Mouse (Mus musculus): ENCODE data around the gene Rasgrp3. TPM values are rescaled to one million over a fixed set of nuclear protein-coding genes. Genes with fewer than 3 reads are reported as not detected.

Gene Rasgrp3
- polyA plus RNA-seq, 1 experiment, result 0.46 TPM

- H3K4me2 ChIP-seq (ENCODE audit: low read depth), result no peak overlapping the region
- H3ac ChIP-seq (ENCODE audit: control insufficient read depth, insufficient read length), result no peak overlapping the region
- no peak overlapping the region for H3K4me3 ChIP-seq
- no peaks in the 10 kb centered on the region for H3K27me3 ChIP-seq (ENCODE audit: control insufficient read depth, insufficient read depth, insufficient read length)
- no peaks in the 10 kb centered on the region for H3K79me2 ChIP-seq (ENCODE audit: control insufficient read depth, insufficient read depth)
- TF ChIP-seq TCF3 (IDR thresholded peaks at IDR 0.05; ENCODE audit: insufficient read length, low read depth) (no peak), MYOG (IDR thresholded peaks at IDR 0.05; ENCODE audit: control insufficient read depth in 1 of 3, insufficient read depth in 1 of 3, insufficient read length in 2 of 3, low read depth in 2 of 3) (peak in 1 of 3 experiments; percentile 53), MYOD1 (IDR thresholded peaks at IDR 0.05; ENCODE audit: control insufficient read depth in 1 of 3, insufficient read length in 2 of 3, low read depth in 2 of 3) (peak in 1 of 3 experiments; percentile 41)
- H3K36me3 ChIP-seq (ENCODE audit: control insufficient read depth, insufficient read depth), result no peaks in the 10 kb centered on the region
Observed at GRCm38 (mm10) chr17:75470885-75471610, 35.4 kb downstream of the Rasgrp3 start.

GRCm38 (mm10) chr17:75471644-75472253 lies 36.1 kb downstream of the Rasgrp3 start:
- Histone ChIP-seq H3K79me2 (ENCODE audit: control insufficient read depth, insufficient read depth) (no peaks in the 10 kb centered on the region), H3K4me3 (no peak overlapping the region), H3K27me3 (ENCODE audit: control insufficient read depth, insufficient read depth, insufficient read length) (no peaks in the 10 kb centered on the region), H3ac (ENCODE audit: control insufficient read depth, insufficient read length) (no peak overlapping the region), H3K4me2 (ENCODE audit: low read depth) (no peak overlapping the region), H3K36me3 (ENCODE audit: control insufficient read depth, insufficient read depth) (no peaks in the 10 kb centered on the region)
- TF ChIP-seq TCF3 (IDR thresholded peaks at IDR 0.05; ENCODE audit: insufficient read length, low read depth), result no peak
- no peak for TF ChIP-seq MAX (IDR thresholded peaks at IDR 0.05; ENCODE audit: low read depth)
- TF ChIP-seq REST (IDR thresholded peaks at IDR 0.05; ENCODE audit: insufficient read depth, insufficient read length), result no peak

- TF ChIP-seq MYOG (IDR thresholded peaks at IDR 0.05; ENCODE audit: control insufficient read depth in 1 of 3, insufficient read depth in 1 of 3, insufficient read length in 2 of 3, low read depth in 2 of 3) (no peak), REST (IDR thresholded peaks at IDR 0.05; ENCODE audit: insufficient read depth, insufficient read length) (no peak), MYOD1 (IDR thresholded peaks at IDR 0.05; ENCODE audit: control insufficient read depth in 1 of 3, insufficient read length in 2 of 3, low read depth in 2 of 3) (no peak)
- Histone ChIP-seq H3K27me3 (ENCODE audit: control insufficient read depth, insufficient read depth, insufficient read length) (no peaks in the 10 kb centered on the region), H3K4me3 (no peak overlapping the region), H3K36me3 (ENCODE audit: control insufficient read depth, insufficient read depth) (no peaks in the 10 kb centered on the region), H3K79me2 (ENCODE audit: control insufficient read depth, insufficient read depth) (no peaks in the 10 kb centered on the region), H3ac (ENCODE audit: control insufficient read depth, insufficient read length) (no peak overlapping the region), H3K4me2 (ENCODE audit: low read depth) (no peak overlapping the region)
Observed at GRCm38 (mm10) chr17:75472379-75472778, 36.7 kb downstream of the Rasgrp3 start.

DNA sequence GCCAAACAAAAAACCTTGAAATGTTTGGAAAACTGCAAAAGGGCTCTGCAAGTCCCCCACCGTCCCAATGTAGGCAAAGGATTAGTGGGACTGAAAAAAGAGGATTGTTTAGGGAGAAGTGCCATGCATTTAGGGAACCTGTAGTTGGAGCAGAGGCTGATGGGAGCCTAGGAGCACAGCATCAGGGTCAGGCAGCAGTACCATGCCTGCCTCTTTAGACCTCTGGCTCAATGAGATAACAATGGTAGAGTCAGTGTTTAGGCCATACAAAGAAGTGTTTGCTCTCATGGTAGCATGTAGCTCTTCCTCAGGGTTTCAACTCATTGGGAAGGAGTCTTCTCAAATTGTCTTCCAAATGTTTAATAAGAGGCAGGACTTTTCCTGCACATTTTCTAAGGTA lies 40.3 kb downstream of the Rasgrp3 start:
- TF ChIP-seq USF1 (IDR thresholded peaks at IDR 0.05; ENCODE audit: low read depth) (no peak), POLR2A (IDR thresholded peaks at IDR 0.05; ENCODE audit: insufficient read length, low read depth) (no peak), TCF3 (IDR thresholded peaks at IDR 0.05; ENCODE audit: insufficient read length, low read depth) (no peak), TCF12 (IDR thresholded peaks at IDR 0.05; ENCODE audit: insufficient read depth, poor library complexity, severe bottlenecking) (no peak), E2F4 (IDR thresholded peaks at IDR 0.05; ENCODE audit: insufficient read depth) (no peak), MYOG (IDR thresholded peaks at IDR 0.05; ENCODE audit: control insufficient read depth in 1 of 3, insufficient read depth in 1 of 3, insufficient read length in 2 of 3, low read depth in 2 of 3) (no peak), MYOD1 (IDR thresholded peaks at IDR 0.05; ENCODE audit: control insufficient read depth in 1 of 3, insufficient read length in 2 of 3, low read depth in 2 of 3) (no peak)
- H3K4me2 ChIP-seq (ENCODE audit: low read depth), result no peak overlapping the region
- no peak overlapping the region for H3K4me3 ChIP-seq
- H3ac ChIP-seq (ENCODE audit: control insufficient read depth, insufficient read length), result no peak overlapping the region
- no peaks in the 10 kb centered on the region for H3K36me3 ChIP-seq (ENCODE audit: control insufficient read depth, insufficient read depth)
- no peaks in the 10 kb centered on the region for H3K79me2 ChIP-seq (ENCODE audit: control insufficient read depth, insufficient read depth)
- H3K27me3 ChIP-seq (ENCODE audit: control insufficient read depth, insufficient read depth, insufficient read length), result no peaks in the 10 kb centered on the region

DNA sequence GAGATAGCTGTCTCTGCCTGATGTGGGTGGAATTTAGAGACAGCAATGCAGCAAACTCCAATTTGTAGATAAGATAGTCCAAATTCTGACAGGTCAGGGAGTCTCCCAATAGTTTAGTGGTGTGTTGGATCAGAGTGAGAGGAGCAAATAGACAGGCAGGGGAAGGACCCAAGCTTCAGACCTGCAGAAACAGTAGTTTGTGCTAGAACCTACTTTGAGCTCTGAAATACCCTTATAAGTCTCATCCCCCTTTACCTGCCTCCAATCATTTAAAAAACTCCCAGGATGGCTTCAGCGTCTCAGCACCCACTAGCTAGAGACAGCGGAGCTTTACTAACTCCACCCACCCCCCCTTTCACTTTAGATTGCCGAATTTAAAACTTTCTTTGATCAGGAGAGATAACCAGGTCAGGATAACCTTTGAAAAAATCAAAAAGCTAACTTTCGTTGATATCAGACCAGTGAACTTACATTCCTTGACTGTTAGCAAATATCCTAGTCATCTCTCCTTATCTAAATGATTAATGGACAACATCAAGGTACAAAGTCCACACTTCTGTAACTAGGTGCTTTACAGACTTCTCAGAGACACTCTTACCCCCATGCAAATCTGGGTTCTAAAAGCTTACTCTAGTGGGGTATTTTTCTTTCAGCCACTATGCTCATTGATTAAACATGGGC lies 41.2 kb downstream of the Rasgrp3 start:
- Histone ChIP-seq H3K36me3 (ENCODE audit: control insufficient read depth, insufficient read depth) (no peaks in the 10 kb centered on the region), H3K27me3 (ENCODE audit: control insufficient read depth, insufficient read depth, insufficient read length) (no peaks in the 10 kb centered on the region), H3K4me2 (ENCODE audit: low read depth) (no peak overlapping the region), H3K79me2 (ENCODE audit: control insufficient read depth, insufficient read depth) (no peaks in the 10 kb centered on the region), H3ac (ENCODE audit: control insufficient read depth, insufficient read length) (no peak overlapping the region), H3K4me3 (no peak overlapping the region)
- no peak for TF ChIP-seq CEBPB (IDR thresholded peaks at IDR 0.05; ENCODE audit: insufficient read depth, poor library complexity, severe bottlenecking)
- no peak for TF ChIP-seq E2F4 (IDR thresholded peaks at IDR 0.05; ENCODE audit: insufficient read depth)
- no peak for TF ChIP-seq MAX (IDR thresholded peaks at IDR 0.05; ENCODE audit: low read depth)
- TF ChIP-seq SRF (IDR thresholded peaks at IDR 0.05; ENCODE audit: control insufficient read depth, insufficient read length, low read depth), result no peak
- TF ChIP-seq POLR2A (IDR thresholded peaks at IDR 0.05; ENCODE audit: insufficient read length, low read depth), result no peak
- no peak for TF ChIP-seq MYOG (IDR thresholded peaks at IDR 0.05; ENCODE audit: control insufficient read depth in 1 of 3, insufficient read depth in 1 of 3, insufficient read length in 2 of 3, low read depth in 2 of 3)
- no peak for TF ChIP-seq TCF3 (IDR thresholded peaks at IDR 0.05; ENCODE audit: insufficient read length, low read depth)
- no peak for TF ChIP-seq USF1 (IDR thresholded peaks at IDR 0.05; ENCODE audit: low read depth)
- TF ChIP-seq TCF12 (IDR thresholded peaks at IDR 0.05; ENCODE audit: insufficient read depth, poor library complexity, severe bottlenecking), result no peak
- TF ChIP-seq POLR2AphosphoS2 (IDR thresholded peaks at IDR 0.05; ENCODE audit: insufficient read length, low read depth), result no peak
- TF ChIP-seq REST (IDR thresholded peaks at IDR 0.05; ENCODE audit: insufficient read depth, insufficient read length), result no peak
- TF ChIP-seq MYOD1 (IDR thresholded peaks at IDR 0.05; ENCODE audit: control insufficient read depth in 1 of 3, insufficient read length in 2 of 3, low read depth in 2 of 3), result no peak
